Mouse (Mus musculus): ENCODE measurements around the gene Tmem211. TPM values are rescaled to one million over a fixed set of nuclear protein-coding genes. Genes with fewer than 3 reads are reported as not detected.

Tmem211 gene
- total RNA-seq, 2 experiments from 2014 or later: not detected

- DNase-seq: no peak
Observed at GRCm38 (mm10) chr5:113212156-113212835, 14.4 kb upstream of the Tmem211 start.

DNA sequence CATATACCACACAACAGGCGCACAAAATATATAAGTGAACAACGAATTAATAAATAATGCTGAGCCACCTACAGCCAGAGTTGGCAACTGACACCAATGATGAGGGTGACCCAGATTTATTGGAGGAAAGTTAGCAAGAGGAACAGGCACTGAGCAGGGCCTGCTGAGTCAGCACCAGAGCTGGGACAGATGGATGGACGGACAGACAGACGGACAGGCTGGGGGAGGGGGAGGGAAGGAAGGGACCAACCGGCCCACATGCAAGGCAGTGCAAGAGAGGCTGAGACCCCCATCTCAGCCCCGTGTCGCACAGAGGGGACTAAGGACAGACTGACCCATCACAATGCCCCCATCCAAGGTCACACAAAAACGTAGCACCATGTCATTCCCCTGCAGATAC lies 12.7 kb upstream of the Tmem211 start:
- DNase-seq: no peak

GRCm38 (mm10) chr5:113214455-113214854 lies 12.3 kb upstream of the Tmem211 start:
- DNase-seq: peak; percentile 46

GRCm38 (mm10) chr5:113215610-113216011 lies 11.1 kb upstream of the Tmem211 start:
- DNase-seq: peak; percentile 50

DNA sequence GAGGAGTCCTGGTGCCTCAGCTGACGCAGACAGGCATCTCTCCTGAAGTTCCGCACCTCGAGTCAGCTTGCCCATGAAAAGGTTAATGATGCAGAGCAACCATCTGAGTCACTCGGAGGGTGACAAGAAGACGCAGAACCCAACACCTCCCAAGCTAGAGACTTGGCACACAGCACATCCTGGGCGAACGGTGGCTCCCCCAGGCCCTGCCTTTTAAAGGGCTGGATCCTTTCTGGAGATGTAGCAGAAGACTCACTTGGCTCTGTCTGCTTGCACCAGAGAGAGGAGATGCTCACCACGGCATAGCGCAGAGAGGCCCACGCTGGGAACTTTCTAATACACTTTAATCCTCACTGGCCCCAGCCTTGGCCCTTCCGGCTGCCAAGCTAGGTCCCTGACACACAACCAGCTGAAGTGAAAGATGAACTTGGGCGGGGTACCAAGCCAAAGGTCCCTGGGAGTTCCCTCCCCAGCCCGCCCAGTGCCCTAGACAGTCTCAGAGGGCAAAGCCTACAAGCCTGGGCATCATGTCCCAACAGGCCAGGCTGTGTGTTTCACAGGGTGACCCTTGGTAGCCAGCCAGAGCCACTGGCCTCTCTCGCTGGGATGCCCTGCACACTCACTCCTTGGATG lies 10.3 kb upstream of the Tmem211 start:
- DNase-seq: peak; percentile 35

DNA sequence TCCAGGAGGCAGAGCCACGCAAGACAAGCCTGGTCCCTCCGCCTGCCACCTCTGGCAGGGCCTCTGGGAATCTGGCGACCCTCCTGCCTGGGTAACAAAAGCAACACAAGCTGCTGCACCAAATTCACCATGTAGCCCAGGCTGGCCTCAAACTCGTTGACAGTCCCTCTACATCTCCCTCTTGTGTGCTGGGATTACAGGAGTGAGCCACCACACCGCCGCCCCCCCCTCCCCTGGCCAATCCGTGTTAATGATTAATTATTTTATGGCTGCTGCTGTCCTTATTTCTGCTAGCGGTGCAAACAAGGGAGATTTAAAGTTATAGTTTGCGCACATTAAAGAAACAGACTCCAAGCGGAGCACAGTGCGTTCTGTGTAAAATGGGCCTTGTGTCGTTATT lies 9.6 kb upstream of the Tmem211 start:
- no peak for DNase-seq

- peak; percentile 27 for DNase-seq
Observed at GRCm38 (mm10) chr5:113218617-113219235, 8.0 kb upstream of the Tmem211 start.

DNA sequence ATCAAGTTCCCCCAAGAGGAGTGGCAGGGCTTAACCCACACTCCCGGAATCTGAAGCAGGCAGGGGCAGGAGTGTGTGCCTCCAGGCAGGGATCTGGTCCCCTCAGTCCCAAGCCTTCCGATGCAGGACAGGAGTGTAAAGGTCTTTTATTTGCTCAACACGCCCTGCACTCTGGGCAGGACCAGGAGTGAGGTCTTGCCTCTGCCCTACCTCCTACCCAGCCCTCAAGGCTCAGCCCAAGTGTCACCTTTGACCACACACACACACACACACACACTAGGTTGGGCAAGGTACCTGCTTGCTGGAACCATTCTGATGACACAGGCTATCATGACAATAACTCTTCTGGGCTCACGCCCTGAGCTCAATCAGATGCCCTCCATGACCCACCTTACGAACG lies 7.3 kb upstream of the Tmem211 start:
- no peak for DNase-seq

DNA sequence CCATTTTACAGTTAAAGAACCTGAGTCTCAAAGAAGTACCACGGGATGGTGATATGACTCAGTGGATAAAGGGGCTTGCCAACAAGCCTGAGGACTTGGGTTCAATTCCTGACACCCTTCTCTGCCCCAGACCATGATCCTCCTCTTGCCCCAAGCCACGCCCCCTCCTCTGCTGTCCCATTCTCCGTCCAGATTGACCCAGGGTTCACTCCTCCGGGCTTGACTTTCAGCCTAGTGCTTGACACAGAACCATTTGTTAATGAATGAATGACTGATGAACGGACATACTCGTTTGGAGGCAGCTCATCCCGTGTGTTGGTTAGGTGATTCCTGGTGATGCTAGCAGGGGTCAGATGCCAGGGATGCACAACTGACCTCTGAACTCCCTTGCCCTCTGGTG lies 6.8 kb upstream of the Tmem211 start:
- DNase-seq: no peak

GRCm38 (mm10) chr5:113220383-113221146 lies 6.1 kb upstream of the Tmem211 start:
- DNase-seq: peak; percentile 55

- peak; percentile 70 for DNase-seq
Observed at GRCm38 (mm10) chr5:113221147-113221865, 5.4 kb upstream of the Tmem211 start, which contains the start of gene 2900026A02Rik. TSS of gene 2900026A02Rik (minus strand) at chr5:113221236.

DNA sequence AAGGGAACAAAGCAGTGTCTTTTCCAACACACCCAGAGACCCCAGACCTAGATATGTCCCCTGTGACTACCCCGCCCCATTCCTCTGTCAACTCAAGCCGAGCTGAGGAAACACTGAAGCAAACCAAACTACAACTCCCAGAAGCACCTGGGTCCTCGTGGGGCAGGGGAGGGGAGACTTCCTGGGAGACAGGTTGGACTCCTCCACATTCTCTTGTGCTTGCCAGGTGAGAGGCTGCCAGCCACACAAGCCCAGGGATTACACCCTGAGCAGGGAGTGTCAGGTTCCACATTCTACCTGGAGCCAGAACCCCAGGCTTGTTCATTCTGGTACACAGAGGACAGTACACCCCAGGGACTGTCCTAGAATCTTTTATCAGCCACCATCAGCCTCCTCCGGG lies 2.8 kb upstream of the Tmem211 start:
- peak; percentile 32 for DNase-seq

- DNase-seq: no peak
Observed at GRCm38 (mm10) chr5:113225271-113225670, 1.4 kb upstream of the Tmem211 start.

GRCm38 (mm10) chr5:113225686-113226435 lies 848 bp upstream of the Tmem211 start:
- no peak for DNase-seq

GRCm38 (mm10) chr5:113230196-113230595 lies 3.5 kb downstream of the Tmem211 start:
- no peak for DNase-seq

GRCm38 (mm10) chr5:113249263-113249930 lies 22.7 kb downstream of the Tmem211 start:
- no peak for DNase-seq

DNA sequence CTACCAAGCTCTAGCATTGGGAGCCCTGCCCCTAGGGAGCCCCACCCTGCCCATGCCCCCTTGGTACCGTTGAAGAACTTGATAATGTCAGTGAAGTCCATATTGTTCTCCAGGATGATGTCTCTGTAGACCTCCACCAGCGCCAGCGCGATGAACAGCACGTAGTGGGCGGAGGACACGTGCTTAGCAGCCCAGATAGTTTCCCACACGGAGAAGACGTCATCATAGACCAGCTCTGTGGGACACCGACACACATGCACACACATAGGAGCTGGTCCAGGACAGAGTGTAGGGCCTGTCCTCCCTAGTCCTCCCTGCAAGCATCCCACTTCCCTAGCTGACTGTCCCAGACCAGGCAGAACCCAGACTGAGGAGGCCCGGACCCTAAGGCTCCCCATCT lies 24.1 kb downstream of the Tmem211 start:
- no peak for DNase-seq

DNA sequence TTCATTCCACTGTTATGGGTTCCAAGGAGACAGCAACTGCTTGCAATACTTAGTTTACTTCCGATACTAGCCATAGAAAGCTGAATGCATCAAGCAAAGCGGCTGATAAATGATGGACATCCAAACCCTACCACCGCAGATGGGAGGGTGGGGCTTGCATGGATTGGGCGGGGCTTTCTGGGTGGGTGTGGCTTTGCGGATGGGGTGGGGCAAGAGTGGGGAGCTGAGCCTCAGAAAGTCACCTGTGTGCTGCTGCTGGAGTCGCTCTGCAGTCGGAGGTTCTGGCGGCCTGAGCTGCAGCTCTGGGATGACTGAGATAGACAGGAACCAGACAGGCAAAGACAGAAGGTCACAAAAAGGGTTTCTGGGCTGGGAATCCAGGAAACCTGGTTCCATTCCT lies 38.9 kb downstream of the Tmem211 start:
- DNase-seq: no peak

DNA sequence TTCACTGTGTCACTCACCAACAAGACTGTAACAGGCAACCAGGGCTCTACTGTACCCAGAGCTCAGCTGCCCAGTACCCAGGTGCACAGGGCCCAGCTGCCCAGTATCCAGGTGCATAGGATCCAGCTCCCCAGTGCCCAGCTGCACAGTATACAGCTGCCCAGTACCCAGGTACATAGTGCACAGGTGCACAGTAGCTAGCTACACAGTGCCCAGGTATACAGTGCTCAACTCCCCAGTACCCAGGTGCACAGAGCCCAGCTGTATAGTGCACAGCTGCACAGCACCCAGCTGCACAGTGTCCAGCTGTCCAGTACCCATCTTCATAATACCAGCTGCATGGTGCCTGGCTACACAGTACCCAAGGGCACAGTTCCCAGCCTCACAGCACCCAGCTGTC lies 41.5 kb downstream of the Tmem211 start:
- no peak for DNase-seq

DNA sequence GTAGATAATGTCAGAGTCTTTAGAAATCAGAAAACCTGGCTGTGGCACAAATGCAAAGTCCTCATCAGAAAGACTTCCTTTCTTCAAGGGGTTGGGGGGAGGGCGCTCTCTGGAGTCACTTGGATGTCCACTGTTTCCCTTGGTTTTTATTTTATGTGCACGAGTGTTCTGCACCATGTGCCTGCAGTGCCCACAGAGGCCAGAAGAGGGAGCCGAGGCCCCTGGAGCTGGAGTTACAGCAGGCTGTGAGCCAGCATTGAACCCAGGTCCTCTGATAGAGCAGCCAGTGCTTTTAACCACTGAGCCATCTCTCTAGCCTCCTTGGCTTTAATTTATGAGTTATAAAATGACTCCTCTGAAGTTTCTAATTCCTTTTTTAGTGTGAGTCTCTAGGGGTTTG lies 43.3 kb downstream of the Tmem211 start:
- DNase-seq: no peak
